Mouse (Mus musculus) thymus, adult 2 months (tissue): ENCODE measurements around the gene Kctd19.

Source experiments
- CTCF ChIP-seq: fragments of 200-500 bp; IDR thresholded peaks from 2 replicates; pipeline ENCODE4 v1.5.1; 2012; ENCODE audit warnings: mild to moderate bottlenecking, control low read depth, low read length, moderate library complexity, borderline replicate concordance; ENCODE audit not compliant: control insufficient read depth, poor library complexity, insufficient read depth; ENCODE audit errors: extremely low read depth
- POLR2A ChIP-seq: fragments of 200-500 bp; IDR thresholded peaks from 2 replicates; pipeline ENCODE4 v1.6.1; 2012; ENCODE audit warnings: mild to moderate bottlenecking, low read length, control low read depth, moderate library complexity; ENCODE audit not compliant: control insufficient read depth, poor library complexity, insufficient read depth; ENCODE audit errors: extremely low read depth

GRCm38 (mm10) chr8:105422006-105422405 lies 8.7 kb upstream of the Kctd19 start:
- TF ChIP-seq CTCF (no peak), POLR2A (no peak)
